Mouse (Mus musculus) small intestine, adult 2 months (tissue): ENCODE measurements around the gene Prps1l3.

Experiments used
- CTCF ChIP-seq: fragments of 200-500 bp; IDR thresholded peaks from 2 replicates; pipeline ENCODE4 v1.5.1; 2012; ENCODE audit warnings: low read depth, mild to moderate bottlenecking, control low read depth, inconsistent platforms, low read length, moderate library complexity, mixed read lengths; ENCODE audit not compliant: insufficient replicate concordance, insufficient read length; ENCODE audit errors: extremely low read depth
- POLR2A ChIP-seq: fragments of 200-500 bp; IDR thresholded peaks from 2 replicates; pipeline ENCODE4 v1.6.1; 2012; ENCODE audit warnings: low read depth, mild to moderate bottlenecking, control low read depth, inconsistent platforms, low read length, moderate library complexity

GRCm38 (mm10) chr12:57185475-57185874 is 44.7 kb upstream of the Prps1l3 start:
- TF ChIP-seq CTCF (no peak), POLR2A (no peak)
